Mouse (Mus musculus) spleen, postnatal 4 days (tissue): ENCODE measurements around the gene Fam219a.

Experiments used
- DNase-seq, 2 experiments: peaks; one replicate each; pipeline ENCODE4 v3.0.0; 2022; ENCODE audit warnings: low spot score in 2 of 2

Fam219a gene

GRCm38 (mm10) chr4:41470684-41471383, 98.5 kb downstream of the Fam219a start:
- no peak for DNase-seq

- no peak for DNase-seq
These were observed 99.2 kb downstream of the Fam219a start for GRCm38 (mm10) chr4:41470051-41470683.

GRCm38 (mm10) chr4:41469199-41469598, 100.1 kb downstream of the Fam219a start:
- no peak for DNase-seq

GRCm38 (mm10) chr4:41468396-41469080, 100.8 kb downstream of the Fam219a start:
- peak in 1 of 2 experiments; percentile 31 for DNase-seq
